Mouse (Mus musculus): ENCODE data around the gene Stk11.

DNA sequence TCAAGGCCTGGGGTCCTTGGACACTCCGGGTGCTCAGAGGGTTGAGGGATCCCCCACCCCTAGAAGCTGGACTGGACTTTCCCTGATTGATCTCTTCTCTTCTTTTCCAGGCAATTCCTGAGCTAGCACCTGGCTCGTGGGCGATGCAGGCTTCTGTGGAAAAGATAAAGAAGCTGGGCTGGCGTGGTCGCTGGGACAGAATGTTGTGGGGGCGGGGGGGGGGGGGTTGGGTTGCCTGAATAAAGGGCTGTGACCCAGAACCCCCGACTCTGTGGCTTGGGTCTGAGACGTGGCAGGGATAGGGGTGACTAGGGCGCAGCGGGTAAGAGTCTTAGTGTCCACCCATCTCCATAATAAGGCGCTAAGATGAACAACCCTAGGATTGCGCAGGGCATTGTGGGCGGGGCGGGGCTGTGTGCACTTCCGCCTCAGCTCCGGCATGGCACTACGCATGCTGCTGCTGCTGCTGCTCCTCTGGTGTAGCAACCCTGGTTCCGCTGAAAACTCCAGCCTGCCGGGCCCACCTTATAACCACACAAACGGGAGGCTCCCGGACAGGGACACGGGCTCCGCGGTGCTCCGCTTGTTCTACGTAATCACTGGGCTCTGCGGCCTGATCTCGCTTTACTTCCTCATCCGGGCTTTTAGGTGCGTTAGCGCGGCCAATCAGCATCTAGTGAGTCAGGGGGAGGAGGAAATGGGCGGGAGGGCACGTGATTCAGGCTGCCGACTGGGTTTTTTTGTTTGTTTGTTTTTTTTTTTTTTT is 57.1 kb downstream of the Stk11 start, which contains the start of gene 1600002K03Rik:
- TF ChIP-seq CTCF (conservative IDR thresholded peaks at IDR 0.05; ENCODE audit: low read length) (no peak), POU5F1 (IDR thresholded peaks at IDR 0.05; ENCODE audit: borderline replicate concordance, low read length) (no peak)

All from E14TG2a.4 (cell line).